Mouse (Mus musculus) granulocyte monocyte progenitor cell, adult 5-6 weeks (primary cell): ENCODE measurements at regions not wholly inside any gene's neighbourhood (a gene's known extent, or its start where the extent isn't known, plus 50 kb on each side); places are given as distances from the start of the nearest gene placed in this dataset.
"Not testable (repeated sequence)": the region's sequence is repeated elsewhere in the genome, so short reads cannot be mapped to it uniquely, and the experiment has no call there.

Experiments used
- ATAC-seq: replicated peaks from 2 replicates; pipeline ENCODE4 v1.8.0; 2016; ENCODE audit warnings: mild to moderate bottlenecking, moderate TSS enrichment, inconsistent platforms; ENCODE audit not compliant: poor library complexity, severe bottlenecking

GRCm38 (mm10) chr5:3141841-3142240 lies 199.4 kb upstream of the Cdk6 start:
- not testable (repeated sequence) for ATAC-seq

- peak; percentile 91 for ATAC-seq
Measured at GRCm38 (mm10) chr5:3146544-3147295, 194.6 kb upstream of the Cdk6 start.

- not testable (repeated sequence) for ATAC-seq
Measured at GRCm38 (mm10) chr5:3149886-3150285, 191.4 kb upstream of the Cdk6 start.

GRCm38 (mm10) chr5:3150766-3151165 lies 190.5 kb upstream of the Cdk6 start:
- ATAC-seq = not testable (repeated sequence)

- not testable (repeated sequence) for ATAC-seq
Measured at GRCm38 (mm10) chr5:3151534-3152148, 189.6 kb upstream of the Cdk6 start.

GRCm38 (mm10) chr5:3152149-3152865 lies 189.0 kb upstream of the Cdk6 start:
- ATAC-seq = peak; percentile 99

- not testable (repeated sequence) for ATAC-seq
Measured at GRCm38 (mm10) chr5:3165511-3165910, 175.8 kb upstream of the Cdk6 start.

GRCm38 (mm10) chr5:3166496-3166895 lies 174.8 kb upstream of the Cdk6 start:
- not testable (repeated sequence) for ATAC-seq

- not testable (repeated sequence) for ATAC-seq
Measured at GRCm38 (mm10) chr5:3193592-3193991, 147.7 kb upstream of the Cdk6 start.

- ATAC-seq = peak; percentile 94
Measured at GRCm38 (mm10) chr5:3197952-3198841, 143.1 kb upstream of the Cdk6 start.

- not testable (repeated sequence) for ATAC-seq
Measured at GRCm38 (mm10) chr5:3198869-3199550, 142.3 kb upstream of the Cdk6 start.

GRCm38 (mm10) chr5:3206160-3206559 lies 135.1 kb upstream of the Cdk6 start:
- not testable (repeated sequence) for ATAC-seq

GRCm38 (mm10) chr5:3208293-3208692 lies 133.0 kb upstream of the Cdk6 start:
- not testable (repeated sequence) for ATAC-seq

GRCm38 (mm10) chr5:3211284-3211683 lies 130.0 kb upstream of the Cdk6 start:
- no peak for ATAC-seq

- ATAC-seq = no peak
Measured at GRCm38 (mm10) chr5:3216053-3216452, 125.2 kb upstream of the Cdk6 start.

- no peak for ATAC-seq
Measured at GRCm38 (mm10) chr5:3219230-3219629, 122.1 kb upstream of the Cdk6 start.

GRCm38 (mm10) chr5:3219770-3220169 lies 121.5 kb upstream of the Cdk6 start:
- ATAC-seq = no peak

GRCm38 (mm10) chr5:3223819-3224218 lies 117.5 kb upstream of the Cdk6 start:
- peak; percentile 86 for ATAC-seq

- ATAC-seq = not testable (repeated sequence)
Measured at GRCm38 (mm10) chr5:3224392-3225054, 116.8 kb upstream of the Cdk6 start.
